Mouse (Mus musculus) G1E-ER4 (cell line): ENCODE data around the gene Shf. TPM values are rescaled to one million over a fixed set of nuclear protein-coding genes. Genes with fewer than 3 reads are reported as not detected.

Experiments used
- GATA1 ChIP-seq: IDR thresholded peaks from one replicate; pipeline ENCODE4 v1.8.0; 2012; ENCODE audit warnings: low read length, inconsistent platforms
- polyA plus RNA-seq: library from polyadenylated mRNA; stranded (reverse); fragments of >175 nt; gene quantifications from 2 replicates; pipeline ENCODE4 v1.2.3, GENCODE M21; 2012

Shf gene
- polyA plus RNA-seq, 1 experiment: 3.8 TPM

DNA sequence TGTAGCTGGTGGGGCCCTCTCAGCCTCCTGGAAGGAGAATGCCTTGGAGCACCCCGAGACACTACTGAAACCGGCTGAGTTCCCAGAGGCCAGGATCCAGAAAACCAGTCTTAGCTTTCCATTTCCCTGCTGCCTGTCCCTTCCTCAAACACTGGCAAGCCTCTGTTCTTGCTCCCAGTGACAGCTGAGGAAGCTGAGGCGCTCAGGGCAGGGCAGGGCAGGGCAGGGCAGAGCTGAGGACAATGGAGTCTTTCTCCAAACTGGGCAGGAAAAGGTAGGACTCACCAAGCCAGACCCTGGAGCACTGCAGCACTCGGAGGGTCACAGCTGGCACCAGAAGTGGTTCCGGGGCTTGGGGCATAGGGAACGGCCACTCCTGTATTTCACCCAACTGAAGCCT, 8.7 kb downstream of the Shf start:
- no peak for TF ChIP-seq GATA1

GRCm38 (mm10) chr2:122356187-122356586, 12.8 kb downstream of the Shf start:
- no peak for TF ChIP-seq GATA1

DNA sequence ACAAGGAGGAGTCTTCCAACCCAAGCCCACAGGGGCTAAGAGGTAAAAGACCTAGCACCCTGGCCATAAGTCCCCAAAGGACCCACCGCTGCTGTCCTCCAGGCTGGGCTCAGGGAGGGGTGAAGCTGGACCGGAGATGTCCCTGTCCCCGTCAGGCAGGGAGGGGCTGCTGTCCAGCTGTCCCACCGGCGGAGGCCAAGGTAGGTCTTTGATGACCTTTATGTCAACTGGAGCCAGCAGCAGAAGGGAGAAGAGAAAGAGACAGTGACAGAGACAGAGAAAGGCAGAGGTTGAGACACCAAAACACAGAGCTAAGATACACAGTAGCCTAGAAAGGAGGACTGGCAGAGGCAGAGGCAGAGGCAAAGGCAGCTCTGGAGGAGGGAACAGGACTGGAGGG, 13.6 kb downstream of the Shf start:
- no peak for TF ChIP-seq GATA1

- no peak for TF ChIP-seq GATA1
Observed at GRCm38 (mm10) chr2:122354191-122354929, 14.6 kb downstream of the Shf start.

DNA sequence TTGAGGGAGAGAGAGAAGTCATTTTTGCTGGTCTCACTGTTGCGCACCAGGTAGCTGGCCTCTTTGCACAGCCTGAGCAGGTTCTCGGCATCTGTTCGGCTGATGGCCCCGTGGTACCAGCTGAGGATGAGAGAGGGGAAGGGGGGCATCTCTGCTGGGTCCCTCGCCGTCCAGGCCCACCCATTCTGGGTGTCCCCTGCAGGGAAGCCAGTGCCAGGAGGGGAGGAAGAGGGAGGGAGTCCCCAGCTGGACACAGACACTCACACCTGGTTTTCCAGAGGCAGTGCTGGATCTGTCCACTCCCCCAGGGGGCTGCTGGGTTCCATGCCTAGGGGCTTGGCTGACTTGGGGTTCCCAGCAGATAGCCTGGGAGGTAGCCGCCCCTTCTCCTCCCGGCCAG, 15.2 kb downstream of the Shf start:
- TF ChIP-seq GATA1: no peak

DNA sequence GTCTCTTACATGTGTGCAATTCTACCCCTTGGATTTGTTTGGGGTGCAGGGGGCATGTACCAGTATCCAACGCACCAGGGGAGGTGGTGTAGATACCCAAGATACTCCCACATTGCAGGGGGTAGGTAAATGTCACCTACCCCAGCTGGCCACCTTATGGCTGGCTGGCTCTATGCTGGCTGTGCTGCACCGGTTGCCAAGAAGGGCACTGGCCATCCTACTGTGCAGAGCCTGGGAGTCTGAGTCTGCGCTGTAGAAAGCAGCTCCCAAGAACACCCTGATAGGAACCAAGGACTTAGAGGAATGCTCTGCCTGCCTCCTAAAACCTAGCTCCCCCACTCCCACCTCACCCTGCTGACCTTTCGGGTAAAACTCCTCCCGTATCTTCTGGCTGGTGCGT, 16.0 kb downstream of the Shf start:
- no peak for TF ChIP-seq GATA1

DNA sequence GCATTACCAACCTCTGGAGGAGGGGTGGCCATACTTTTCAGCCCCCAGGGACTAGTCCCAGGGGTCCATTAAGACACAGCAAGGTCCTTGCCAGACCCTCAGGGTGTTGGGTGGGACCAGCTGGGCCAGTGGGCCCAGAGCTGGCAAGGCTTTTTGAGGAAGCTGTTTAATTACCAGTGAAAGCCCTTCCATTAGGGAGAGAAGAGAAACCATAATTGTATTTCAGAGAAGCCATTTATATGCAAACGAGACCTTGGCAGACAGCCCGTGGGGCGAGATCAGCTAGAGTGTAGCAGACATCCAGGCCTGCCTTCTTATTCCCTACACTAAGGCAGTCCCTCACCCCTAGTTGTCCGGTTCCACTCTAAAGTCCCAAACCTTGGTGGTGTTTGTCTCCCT, 17.0 kb downstream of the Shf start:
- no peak for TF ChIP-seq GATA1

GRCm38 (mm10) chr2:122351156-122351930, 17.6 kb downstream of the Shf start:
- TF ChIP-seq GATA1: no peak

DNA sequence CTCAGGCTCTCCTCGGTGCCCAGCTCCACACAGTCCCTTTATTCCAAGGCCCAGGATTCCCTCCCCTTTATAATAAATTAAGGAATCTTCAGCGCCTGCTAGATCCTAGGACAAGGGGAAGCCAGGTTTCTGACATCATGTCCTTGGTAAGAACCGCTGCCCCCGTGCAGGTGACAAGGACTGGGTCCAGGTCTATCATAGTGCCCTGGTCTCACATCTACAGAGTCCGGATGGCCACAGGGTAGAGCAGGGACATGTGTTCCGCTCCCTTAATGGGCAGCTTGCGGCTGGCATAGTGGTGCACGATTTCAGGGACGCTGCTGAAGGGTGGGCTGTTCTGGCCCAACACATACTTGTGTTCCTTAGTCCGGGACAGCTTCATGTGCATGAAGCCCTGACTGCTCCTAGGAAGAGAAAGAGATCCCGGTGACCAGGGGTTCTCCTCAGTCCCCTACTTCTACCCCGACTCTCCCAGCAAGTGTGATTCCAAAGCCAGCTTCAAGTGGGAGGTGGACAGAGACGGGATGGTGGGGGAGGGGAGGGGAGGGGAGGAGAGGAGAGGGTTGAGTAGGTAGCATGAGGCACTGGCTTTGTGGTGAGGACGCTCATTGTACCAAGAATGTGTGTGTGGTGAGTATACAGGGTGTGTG, 19.7 kb downstream of the Shf start:
- no peak for TF ChIP-seq GATA1

DNA sequence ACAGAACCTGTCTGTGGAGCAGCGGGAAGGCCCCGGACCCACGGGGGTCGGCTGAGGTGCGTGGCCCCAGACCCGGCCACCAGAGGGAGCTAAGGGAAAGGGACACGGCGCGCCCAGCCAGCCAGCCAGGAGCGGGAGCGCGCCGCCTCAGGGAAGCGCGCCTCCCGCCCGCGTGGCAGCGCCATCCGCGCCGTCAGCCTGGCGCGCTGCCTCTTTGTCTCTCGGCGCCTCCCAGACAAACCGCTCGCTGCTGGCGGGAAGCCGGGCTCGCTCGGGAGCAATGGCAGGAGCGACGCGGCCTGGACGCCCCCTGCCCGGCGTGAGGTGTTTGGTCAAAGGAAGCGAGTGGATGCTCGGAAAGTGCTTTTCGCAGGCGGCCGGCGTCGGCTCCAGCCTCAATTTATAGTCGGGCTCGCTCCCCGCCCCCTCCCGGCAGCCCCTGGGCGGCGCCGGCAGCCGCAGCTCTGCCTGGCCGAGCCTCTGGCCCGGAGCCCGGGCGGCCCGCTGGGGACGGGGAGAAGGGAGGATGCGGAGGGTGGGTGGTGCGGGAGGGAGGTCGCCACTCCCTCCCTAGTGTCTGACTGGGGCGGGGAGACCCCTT, 20.3 kb downstream of the Shf start:
- no peak for TF ChIP-seq GATA1

DNA sequence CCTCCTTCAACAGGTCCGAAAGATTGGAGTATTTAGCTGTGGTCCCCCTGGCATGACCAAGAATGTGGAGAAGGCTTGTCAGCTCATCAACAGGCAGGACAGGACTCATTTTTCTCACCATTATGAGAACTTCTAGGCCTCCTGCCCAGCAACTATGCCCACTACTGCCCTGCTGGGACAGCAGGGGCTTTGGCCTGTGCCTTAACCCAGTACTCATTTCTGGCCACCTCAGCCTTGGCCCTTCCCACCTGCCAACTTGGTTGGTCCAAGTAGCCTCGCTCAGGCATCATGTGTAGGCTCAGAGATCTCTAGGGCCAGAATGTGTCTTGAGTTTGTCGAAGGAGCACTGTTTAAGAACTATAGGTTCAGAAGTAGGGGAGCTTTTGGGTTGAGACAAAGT, 21.7 kb downstream of the Shf start:
- TF ChIP-seq GATA1: no peak

- TF ChIP-seq GATA1: no peak
Observed at GRCm38 (mm10) chr2:122345106-122345893, 23.7 kb downstream of the Shf start.

DNA sequence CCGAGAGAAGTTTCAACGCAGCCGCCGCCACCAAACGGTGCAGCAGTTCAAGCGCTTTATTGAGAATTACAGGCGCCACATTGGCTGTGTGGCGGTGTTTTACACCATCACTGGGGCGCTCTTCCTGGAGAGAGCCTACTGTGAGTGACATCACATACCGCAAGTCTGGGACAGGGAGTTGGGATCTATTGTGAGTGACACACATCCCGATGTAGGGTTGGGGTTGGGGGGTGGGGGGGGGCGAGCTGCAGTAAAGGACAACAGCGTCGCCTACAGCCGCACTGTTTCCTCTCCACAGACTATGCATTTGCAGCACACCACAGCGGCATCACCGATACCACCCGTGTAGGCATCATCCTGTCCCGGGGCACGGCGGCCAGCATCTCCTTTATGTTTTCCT, 31.7 kb downstream of the Shf start:
- TF ChIP-seq GATA1: no peak

- TF ChIP-seq GATA1: no peak
Observed at GRCm38 (mm10) chr2:122334170-122334569, 34.8 kb downstream of the Shf start.

DNA sequence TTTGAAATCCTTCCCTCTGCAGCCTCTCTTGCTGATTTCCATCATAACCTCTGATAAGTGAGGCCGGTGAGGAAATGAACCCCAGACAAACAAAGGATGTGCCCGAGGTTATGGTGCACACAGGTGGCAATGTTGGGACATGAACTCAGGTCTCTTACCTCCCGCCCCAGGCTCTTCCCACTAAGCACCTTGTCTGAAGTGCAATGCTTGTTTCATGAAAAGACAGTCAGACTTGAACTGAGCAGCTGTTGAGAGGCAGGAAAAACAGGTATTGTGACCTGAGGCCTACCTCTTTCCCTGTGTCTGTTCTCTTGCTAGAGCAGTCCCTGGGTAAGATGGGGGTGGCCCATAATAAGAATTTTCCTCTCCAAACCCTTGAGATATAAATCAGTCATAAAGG, 36.7 kb downstream of the Shf start:
- no peak for TF ChIP-seq GATA1
